Mouse (Mus musculus): ENCODE results near the gene Txndc5.

DNA sequence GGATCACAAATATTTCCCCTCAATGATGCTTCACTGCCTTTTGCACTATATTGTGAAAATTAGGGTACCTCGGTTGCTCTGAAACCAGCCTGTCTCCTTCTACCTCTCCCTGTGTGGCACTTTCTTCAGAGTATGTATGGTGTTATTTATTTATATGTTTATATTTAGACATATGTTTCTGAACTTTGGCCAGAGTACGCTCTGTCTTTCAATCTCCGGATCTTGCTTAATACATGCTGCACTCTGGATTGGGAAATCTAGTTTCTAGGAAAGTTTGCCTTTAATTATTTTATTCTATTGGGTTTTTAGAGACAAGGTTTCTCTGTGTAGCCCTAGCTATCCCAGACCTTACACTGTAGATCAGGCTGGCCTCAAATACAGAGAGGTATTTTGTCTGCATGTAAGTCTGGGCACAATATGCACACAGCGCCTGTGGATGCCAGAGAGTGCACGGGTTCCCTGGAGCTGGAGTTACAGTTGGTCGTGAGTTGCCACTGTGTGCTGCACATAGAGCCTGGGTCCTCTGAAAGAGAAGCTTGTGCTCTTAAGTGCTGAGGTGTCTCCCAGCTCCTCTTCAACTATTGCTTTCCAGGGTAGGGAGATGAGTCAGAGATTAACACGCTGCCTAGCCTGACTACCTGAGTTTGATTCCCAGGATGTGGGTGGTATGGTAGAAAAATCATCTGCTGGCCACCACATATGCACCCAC lies 10.7 kb upstream of the Txndc5 start:
- no peak for TF ChIP-seq POLR2A (IDR thresholded peaks at IDR 0.05; ENCODE audit: extremely low read depth, insufficient read depth, low read length)
- TF ChIP-seq CTCF (IDR thresholded peaks at IDR 0.05; ENCODE audit: low read depth, low read length), result no peak
